In genomic region chr3:7669956-7670355, GRCm38 (mm10) we compare ENCODE assay signal across 13 mouse cellular contexts.
"Had no signal": no experiment of that assay in that cellular context is flagged by ENCODE, and none has a peak within 500 bp of the region (broad histone marks: within the 10 kb centered on the region; RNA-seq: fewer than 3 reads in every experiment).

No protein-coding gene starts in this region.

- H3K9me3 ChIP-seq: limb, embryonic 15.5 days; neural tube, embryonic 15.5 days had no signal

- H3K36me3 ChIP-seq: limb, embryonic 15.5 days; midbrain, embryonic 10.5 days; neural tube, embryonic 15.5 days had no signal

- DNase-seq: kidney, postnatal 14 days; lung, adult 2 months; lung, postnatal 4 days; midbrain, embryonic 14.5 days; right cerebral cortex, adult 18-20 months; right cerebral cortex, postnatal 25 days; thymus, adult 18-20 months; thymus, postnatal 25 days had no signal

- H3K27me3 ChIP-seq: limb, embryonic 15.5 days; neural tube, embryonic 15.5 days had no signal

- H3K27ac ChIP-seq: limb, embryonic 15.5 days; liver, embryonic 14.5 days; midbrain, embryonic 10.5 days; neural tube, embryonic 15.5 days had no signal

- H3K4me1 ChIP-seq: limb, embryonic 15.5 days; midbrain, embryonic 10.5 days; neural tube, embryonic 15.5 days had no signal

- H3K4me3 ChIP-seq: limb, embryonic 15.5 days; midbrain, embryonic 10.5 days; myocyte; neural tube, embryonic 15.5 days had no signal
